Mouse (Mus musculus) testis, adult 2 months (tissue): Measurements from ENCODE around the gene Txndc5.

Experiments
- CTCF ChIP-seq: fragments of 200-500 bp; IDR thresholded peaks from 2 replicates; pipeline ENCODE4 v1.5.1; 2012; ENCODE audit warnings: low read depth, mild to moderate bottlenecking, inconsistent platforms, low read length, moderate library complexity; ENCODE audit not compliant: control insufficient read depth, insufficient read depth, insufficient replicate concordance
- POLR2A ChIP-seq: fragments of 200-500 bp; IDR thresholded peaks from 2 replicates; pipeline ENCODE4 v1.6.1; 2012; ENCODE audit warnings: low read depth, mild to moderate bottlenecking, inconsistent platforms, low read length, moderate library complexity; ENCODE audit not compliant: control insufficient read depth

DNA sequence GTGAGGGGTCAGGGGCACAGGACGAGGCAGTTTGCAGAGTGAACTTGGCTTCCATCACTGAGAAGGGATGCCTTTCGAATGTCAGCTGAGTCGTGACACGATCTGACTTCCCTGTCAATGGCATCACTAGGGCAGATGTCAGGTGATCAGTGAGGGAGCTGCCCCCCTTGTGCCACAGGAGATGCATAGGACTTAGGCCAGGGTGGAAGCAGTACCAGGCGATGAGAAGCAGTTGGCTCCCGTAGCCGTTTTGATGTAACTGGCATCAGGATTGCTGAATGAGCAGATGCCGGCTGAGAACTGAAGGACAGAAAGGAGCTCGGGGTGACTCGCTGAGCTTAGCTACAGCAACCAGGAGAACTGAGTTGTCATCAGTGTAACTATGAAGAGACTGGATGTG, 4.8 kb upstream of the Txndc5 start:
- TF ChIP-seq CTCF, result no peak
- TF ChIP-seq POLR2A, result no peak
